Mouse (Mus musculus) bone marrow, adult 2 months (tissue): Measurements from ENCODE around the gene Ergic2.

Experiments
- CTCF ChIP-seq: fragments of 200-500 bp; IDR thresholded peaks from 2 replicates; pipeline ENCODE4 v1.5.1; 2011; ENCODE audit warnings: low read length, control low read depth; ENCODE audit not compliant: control insufficient read depth, insufficient read depth
- POLR2A ChIP-seq: fragments of 200-500 bp; IDR thresholded peaks from 2 replicates; pipeline ENCODE4 v1.6.1; 2011; ENCODE audit warnings: low read depth, mild to moderate bottlenecking, control low read depth, low read length, borderline replicate concordance; ENCODE audit not compliant: control insufficient read depth

- no peak for TF ChIP-seq CTCF
- no peak for TF ChIP-seq POLR2A
Observed at GRCm38 (mm10) chr6:148199729-148200128, 12.4 kb downstream of the Ergic2 start.
